Mouse (Mus musculus) CD4-positive, CD25-positive, alpha-beta regulatory T cell (primary cell): ENCODE results near the gene Olfr1328. TPM values are rescaled to one million over a fixed set of nuclear protein-coding genes. Genes with fewer than 3 reads are reported as not detected.

Experiments
- polyA plus RNA-seq: library from polyadenylated mRNA; unstranded; fragments of 100-300 nt; shearing (Covaris generic); gene quantifications from one replicate; pipeline ENCODE4 v1.2.1, GENCODE M21; 2017

Olfr1328 gene
- not detected for polyA plus RNA-seq

DNA sequence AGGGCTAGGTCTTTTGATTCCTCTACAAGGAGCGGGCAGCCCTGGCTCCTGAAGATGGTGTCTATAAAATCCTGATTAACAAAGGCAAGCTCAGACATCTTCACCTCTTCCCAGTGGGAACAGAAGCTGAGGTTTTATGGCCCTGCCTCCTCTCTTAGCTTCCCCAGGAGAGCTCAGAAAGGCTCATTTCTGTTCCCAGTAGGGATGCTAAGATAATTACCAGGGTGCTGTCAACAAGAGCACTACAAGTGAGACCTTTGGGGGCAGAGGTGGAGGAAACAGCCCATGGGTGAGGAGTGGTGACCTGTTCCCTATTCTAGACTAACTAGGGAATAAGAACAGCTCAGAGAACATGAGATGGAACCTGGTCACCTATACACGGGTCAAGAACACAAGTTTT is at the start of gene Olfr1328:
TSS of gene Olfr1328 (minus strand) at position 101 of the 400 bp plus-strand sequence.

GRCm38 (mm10) chr4:118961141-118961628 is 22.8 kb upstream of the Olfr1328 start, which contains the start of gene Lao1:
Lao1 (plus strand) TSS chr4:118961578.

DNA sequence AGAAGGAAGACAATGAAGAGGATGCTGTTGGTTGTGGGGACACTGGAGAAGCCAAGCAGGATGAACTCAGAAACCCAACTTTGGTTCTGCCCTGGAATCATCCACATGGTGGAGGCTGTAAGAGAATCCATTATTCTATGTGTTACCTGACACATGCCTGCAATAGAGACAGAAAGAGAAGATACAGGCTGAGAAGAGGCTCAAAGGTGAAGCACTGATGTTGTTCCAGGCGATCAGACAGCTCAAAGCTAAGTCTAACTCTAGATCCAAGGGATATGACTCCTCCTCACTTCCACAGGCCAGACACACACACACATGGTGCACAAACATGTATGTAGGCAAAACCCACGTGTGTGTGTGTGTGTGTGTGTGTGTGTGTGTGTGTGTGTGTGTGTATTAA is 21.0 kb downstream of the Olfr1328 start, which contains the start of gene Olfr1329:
TSS of gene Olfr1329 (minus strand) at position 101 of the 400 bp plus-strand sequence.

GRCm38 (mm10) chr4:118888297-118888696 is 50.1 kb downstream of the Olfr1328 start, which contains the start of gene Olfr1330:
Olfr1330 (plus strand) TSS chr4:118888597.

Other genes starting within 250 kb of the Olfr1328 start
- not detected for gene Olfr1342, start 245.9 kb downstream of the Olfr1328 start, polyA plus RNA-seq
- gene Olfr1341, start 235.1 kb downstream of the Olfr1328 start, polyA plus RNA-seq, result 0.10 TPM
- gene Olfr1340, start 218.5 kb downstream of the Olfr1328 start, polyA plus RNA-seq, result 0.07 TPM
- gene Olfr1339, start 206.4 kb downstream of the Olfr1328 start, polyA plus RNA-seq, result not detected
- not detected for gene Olfr1338, start 179.9 kb downstream of the Olfr1328 start, polyA plus RNA-seq
- gene Olfr1337, start 156.0 kb downstream of the Olfr1328 start, polyA plus RNA-seq, result not detected
- gene Olfr1335, start 128.7 kb downstream of the Olfr1328 start, polyA plus RNA-seq, result not detected
- gene Olfr1333, start 102.3 kb downstream of the Olfr1328 start, polyA plus RNA-seq, result not detected
- not detected for gene Olfr1331, start 74.0 kb downstream of the Olfr1328 start, polyA plus RNA-seq
- gene Olfr1330, start 50.0 kb downstream of the Olfr1328 start, polyA plus RNA-seq, result not detected
- gene Olfr1329, start 21.1 kb downstream of the Olfr1328 start, polyA plus RNA-seq, result not detected
- not detected for gene Lao1, start 23.0 kb upstream of the Olfr1328 start, polyA plus RNA-seq
- 54.3 TPM for gene Slc2a1, start 170.1 kb upstream of the Olfr1328 start, polyA plus RNA-seq
- gene Zfp691, start 235.6 kb upstream of the Olfr1328 start, polyA plus RNA-seq, result 2.1 TPM